Mouse (Mus musculus): Measurements from ENCODE around the gene Dnajc3. TPM values are rescaled to one million over a fixed set of nuclear protein-coding genes. Genes with fewer than 3 reads are reported as not detected.

Dnajc3 gene
- total RNA-seq, 1 experiment, result 21.8 TPM

DNA sequence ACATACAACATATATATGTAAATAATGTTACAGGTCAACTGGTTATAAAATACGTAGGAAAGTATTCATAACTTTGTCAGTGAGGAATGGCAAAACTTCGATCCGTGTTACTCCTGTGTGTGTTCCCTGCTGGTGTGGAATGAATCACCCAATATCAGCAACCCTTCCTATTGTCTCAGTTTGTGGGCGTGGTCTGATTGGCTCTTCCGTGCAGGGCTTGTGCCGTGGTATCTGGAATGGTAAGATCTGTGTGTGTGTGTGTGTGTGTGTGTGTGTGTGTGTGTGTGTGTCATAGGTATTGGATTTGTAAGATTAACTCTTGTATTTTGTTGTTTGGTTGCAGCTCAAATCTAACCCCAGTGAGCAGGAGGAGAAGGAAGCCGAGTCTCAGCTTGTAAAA lies 29.9 kb downstream of the Dnajc3 start:
- Histone ChIP-seq H3K9ac (ENCODE audit: insufficient read depth, low read depth, low read length, poor library complexity, severe bottlenecking) (no peak overlapping the region), H3K27ac (ENCODE audit: insufficient read depth, low read depth, low read length, poor library complexity, severe bottlenecking) (no peak overlapping the region), H3K36me3 (ENCODE audit: control insufficient read depth, insufficient read depth, low read length, poor library complexity, severe bottlenecking) (peaks cover 11% of the 10 kb centered on the region), H3K9me3 (ENCODE audit: control insufficient read depth, insufficient read depth, low read depth, low read length) (no peaks in the 10 kb centered on the region), H3K4me1 (ENCODE audit: control insufficient read depth in 2 of 2, insufficient read depth in 2 of 2, low read length in 2 of 2, poor library complexity in 1 of 2) (no peaks in the 10 kb centered on the region), H3K4me3 (ENCODE audit: insufficient read depth in 1 of 2, low read depth in 1 of 2, low read length in 2 of 2, poor library complexity in 1 of 2, severe bottlenecking in 1 of 2) (no peak overlapping the region)
- DNase-seq (ENCODE audit: low read depth, low spot score), result no peak
- in situ Hi-C loops (cut with MboI; ENCODE audit: low sequenced_read_pairs in 2 of 2, unreplicated experiment in 2 of 2), result no loop called here
- no peak for TF ChIP-seq ZC3H11A (IDR thresholded peaks at IDR 0.05; ENCODE audit: borderline replicate concordance, low read depth, low read length)
- no peak for TF ChIP-seq CHD2 (IDR thresholded peaks at IDR 0.05; ENCODE audit: low read depth, low read length)
- no peak for TF ChIP-seq MAFK (IDR thresholded peaks at IDR 0.05; ENCODE audit: insufficient read depth, low read depth, low read length)
- no peak for TF ChIP-seq HCFC1 (IDR thresholded peaks at IDR 0.05; ENCODE audit: borderline replicate concordance, insufficient read depth, low read length)
- no peak for TF ChIP-seq ZNF384 (IDR thresholded peaks at IDR 0.05; ENCODE audit: low read depth, low read length)

DNA sequence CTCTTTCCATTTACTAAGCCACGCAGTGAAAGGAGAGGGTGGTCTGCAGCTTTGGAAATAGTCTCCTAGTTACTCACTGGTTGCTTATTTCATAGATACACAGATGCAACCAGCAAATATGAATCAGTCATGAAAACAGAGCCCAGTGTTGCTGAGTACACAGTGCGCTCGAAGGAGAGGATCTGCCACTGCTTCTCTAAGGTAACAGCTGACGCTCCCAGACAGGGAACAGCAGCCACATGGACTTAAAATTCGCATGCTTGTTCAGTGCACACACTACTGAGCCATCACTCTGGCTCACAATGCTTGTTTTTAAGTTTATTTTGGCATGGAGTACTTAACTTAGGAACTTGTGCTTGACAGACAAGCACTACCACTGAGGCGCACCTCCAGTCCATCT lies 34.5 kb downstream of the Dnajc3 start:
- Histone ChIP-seq H3K4me3 (ENCODE audit: insufficient read depth in 1 of 2, low read depth in 1 of 2, low read length in 2 of 2, poor library complexity in 1 of 2, severe bottlenecking in 1 of 2) (no peak overlapping the region), H3K27ac (ENCODE audit: insufficient read depth, low read depth, low read length, poor library complexity, severe bottlenecking) (no peak overlapping the region), H3K9me3 (ENCODE audit: control insufficient read depth, insufficient read depth, low read depth, low read length) (no peaks in the 10 kb centered on the region), H3K4me1 (ENCODE audit: control insufficient read depth in 2 of 2, insufficient read depth in 2 of 2, low read length in 2 of 2, poor library complexity in 1 of 2) (peaks cover 5% of the 10 kb centered on the region in 2 experiments; a peak in 3 of 4 replicates), H3K36me3 (ENCODE audit: control insufficient read depth, insufficient read depth, low read length, poor library complexity, severe bottlenecking) (peaks cover 11% of the 10 kb centered on the region), H3K9ac (ENCODE audit: insufficient read depth, low read depth, low read length, poor library complexity, severe bottlenecking) (no peak overlapping the region)
- DNase-seq (ENCODE audit: low read depth, low spot score), result no peak
- in situ Hi-C loops (cut with MboI; ENCODE audit: low sequenced_read_pairs in 2 of 2, unreplicated experiment in 2 of 2), result no loop called here
- TF ChIP-seq ZNF384 (IDR thresholded peaks at IDR 0.05; ENCODE audit: low read depth, low read length) (no peak), HCFC1 (IDR thresholded peaks at IDR 0.05; ENCODE audit: borderline replicate concordance, insufficient read depth, low read length) (no peak), MAFK (IDR thresholded peaks at IDR 0.05; ENCODE audit: insufficient read depth, low read depth, low read length) (no peak), ZC3H11A (IDR thresholded peaks at IDR 0.05; ENCODE audit: borderline replicate concordance, low read depth, low read length) (no peak), CHD2 (IDR thresholded peaks at IDR 0.05; ENCODE audit: low read depth, low read length) (no peak)

DNA sequence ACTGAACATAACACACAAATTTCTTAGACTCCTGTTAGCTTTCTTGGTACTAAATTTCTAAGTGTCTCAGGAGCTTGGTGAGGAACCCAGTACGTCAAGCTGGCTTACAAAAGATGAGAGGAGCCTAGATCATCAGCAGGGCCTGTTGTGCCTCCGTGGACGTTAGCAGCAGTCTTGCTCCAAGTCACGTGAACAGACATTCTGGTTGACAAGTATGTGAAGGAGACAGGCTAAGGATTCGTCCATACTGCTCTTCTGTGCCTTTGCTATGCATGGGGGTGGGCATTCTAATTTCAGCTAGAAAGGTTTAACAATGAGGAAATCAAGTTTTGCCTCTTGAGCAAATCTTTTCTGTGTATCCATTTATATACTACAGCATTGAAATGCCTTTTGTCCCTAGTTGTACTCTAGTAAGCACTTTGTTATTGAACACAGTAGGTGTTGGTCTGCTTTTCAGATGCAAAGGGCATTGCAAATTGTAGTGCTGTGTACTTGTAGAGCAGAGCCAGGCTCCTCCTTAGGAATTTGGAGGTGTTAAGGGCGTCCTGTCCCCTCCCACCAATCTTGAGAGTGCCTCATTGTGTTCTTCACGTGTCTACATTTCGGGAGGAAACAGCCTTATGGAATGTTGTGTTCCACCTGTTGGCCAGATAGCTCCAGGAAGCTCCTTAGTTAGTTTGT lies 39.5 kb downstream of the Dnajc3 start:
- DNase-seq (ENCODE audit: low read depth, low spot score), result peak; percentile 72
- no peak for TF ChIP-seq HCFC1 (IDR thresholded peaks at IDR 0.05; ENCODE audit: borderline replicate concordance, insufficient read depth, low read length)
- TF ChIP-seq MAFK (IDR thresholded peaks at IDR 0.05; ENCODE audit: insufficient read depth, low read depth, low read length), result 0 out of 2 replicates have a peak, but pooled peaks have one; percentile 42
- Histone ChIP-seq H3K9ac (ENCODE audit: insufficient read depth, low read depth, low read length, poor library complexity, severe bottlenecking) (no peak overlapping the region), H3K4me1 (ENCODE audit: control insufficient read depth in 2 of 2, insufficient read depth in 2 of 2, low read length in 2 of 2, poor library complexity in 1 of 2) (peaks cover 11 to 15% of the 10 kb centered on the region in 2 experiments), H3K4me3 (ENCODE audit: insufficient read depth in 1 of 2, low read depth in 1 of 2, low read length in 2 of 2, poor library complexity in 1 of 2, severe bottlenecking in 1 of 2) (no peak overlapping the region), H3K36me3 (ENCODE audit: control insufficient read depth, insufficient read depth, low read length, poor library complexity, severe bottlenecking) (peaks cover 3% of the 10 kb centered on the region), H3K27ac (ENCODE audit: insufficient read depth, low read depth, low read length, poor library complexity, severe bottlenecking) (peak overlapping the region; percentile 74; the same call in 1 of the 2 replicates), H3K9me3 (ENCODE audit: control insufficient read depth, insufficient read depth, low read depth, low read length) (no peaks in the 10 kb centered on the region)
- in situ Hi-C loops (cut with MboI; ENCODE audit: low sequenced_read_pairs in 2 of 2, unreplicated experiment in 2 of 2), result no loop called here

DNA sequence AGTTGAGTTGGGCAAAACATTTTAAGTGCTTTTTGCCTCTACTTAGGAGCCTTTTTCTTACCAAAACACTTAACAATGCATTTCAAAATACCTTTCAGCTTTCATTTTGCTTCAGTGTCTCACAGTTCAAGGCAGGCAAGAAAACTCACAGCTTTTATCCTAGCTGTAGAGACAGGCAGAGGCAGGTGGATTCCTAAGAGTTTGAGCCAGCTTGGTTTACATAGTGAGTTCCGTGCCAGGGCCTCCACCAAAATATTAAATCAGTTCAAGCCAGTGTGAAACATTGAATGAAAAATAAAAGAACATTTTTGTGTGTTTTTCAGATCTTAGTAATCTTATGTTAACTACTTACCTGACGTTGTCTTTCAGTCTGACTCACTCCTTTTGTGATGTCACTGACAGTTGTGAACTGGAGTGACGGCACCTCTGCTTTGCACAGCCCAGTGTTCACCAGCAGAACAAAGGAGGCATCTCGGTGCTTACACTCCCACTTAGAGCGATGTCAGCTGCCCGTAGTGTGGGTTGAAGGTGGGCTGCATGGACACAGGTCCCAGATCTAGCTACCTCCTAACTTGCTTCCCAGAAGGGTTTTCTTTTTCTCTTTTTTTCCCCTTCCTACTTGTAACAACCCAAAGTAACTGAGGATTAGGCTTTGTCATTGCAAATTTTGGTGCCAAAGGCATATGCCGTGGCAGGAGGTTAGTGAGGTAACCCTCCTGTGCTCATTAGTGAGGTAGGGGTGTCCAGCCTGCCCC lies 42.0 kb downstream of the Dnajc3 start:
- Histone ChIP-seq H3K4me3 (ENCODE audit: insufficient read depth in 1 of 2, low read depth in 1 of 2, low read length in 2 of 2, poor library complexity in 1 of 2, severe bottlenecking in 1 of 2) (no peak overlapping the region), H3K9ac (ENCODE audit: insufficient read depth, low read depth, low read length, poor library complexity, severe bottlenecking) (no peak overlapping the region), H3K36me3 (ENCODE audit: control insufficient read depth, insufficient read depth, low read length, poor library complexity, severe bottlenecking) (peaks cover 2% of the 10 kb centered on the region), H3K9me3 (ENCODE audit: control insufficient read depth, insufficient read depth, low read depth, low read length) (no peaks in the 10 kb centered on the region), H3K27ac (ENCODE audit: insufficient read depth, low read depth, low read length, poor library complexity, severe bottlenecking) (no peak overlapping the region), H3K4me1 (ENCODE audit: control insufficient read depth in 2 of 2, insufficient read depth in 2 of 2, low read length in 2 of 2, poor library complexity in 1 of 2) (peaks cover 15% of the 10 kb centered on the region in 2 experiments)
- in situ Hi-C loops (cut with MboI; ENCODE audit: low sequenced_read_pairs in 2 of 2, unreplicated experiment in 2 of 2), result no loop called here
- DNase-seq (ENCODE audit: low read depth, low spot score), result no peak
- no peak for TF ChIP-seq ZC3H11A (IDR thresholded peaks at IDR 0.05; ENCODE audit: borderline replicate concordance, low read depth, low read length)
- no peak for TF ChIP-seq ZNF384 (IDR thresholded peaks at IDR 0.05; ENCODE audit: low read depth, low read length)
- TF ChIP-seq CHD2 (IDR thresholded peaks at IDR 0.05; ENCODE audit: low read depth, low read length), result no peak
- no peak for TF ChIP-seq HCFC1 (IDR thresholded peaks at IDR 0.05; ENCODE audit: borderline replicate concordance, insufficient read depth, low read length)
- no peak for TF ChIP-seq MAFK (IDR thresholded peaks at IDR 0.05; ENCODE audit: insufficient read depth, low read depth, low read length)
